Mouse (Mus musculus) midbrain, embryonic 10.5 days (tissue): ENCODE results near the gene Ttc19. TPM values are rescaled to one million over a fixed set of nuclear protein-coding genes. Genes with fewer than 3 reads are reported as not detected.
A peak's percentile ranks its signal among the peaks of the same experiment; 100 is the strongest.

Experiments
- DNase-seq: peaks from one replicate; pipeline ENCODE4 v3.0.0-alpha.2; 2017; ENCODE audit warnings: low spot score
- H3K27ac ChIP-seq: fragments of 300-500 bp; sonication (generic); replicated peaks from 2 replicates; pipeline ENCODE4 v1.5.1; 2016; ENCODE audit warnings: mild to moderate bottlenecking
- H3K27me3 ChIP-seq: fragments of 300-500 bp; sonication (generic); 2 replicates; pipeline ENCODE4 v1.6.1; 2016; ENCODE audit warnings: low read depth, mild to moderate bottlenecking; ENCODE audit not compliant: poor library complexity, severe bottlenecking
- H3K36me3 ChIP-seq: fragments of 300-500 bp; sonication (generic); 2 replicates; pipeline ENCODE4 v1.6.1; 2016; ENCODE audit warnings: mild to moderate bottlenecking, moderate library complexity
- H3K4me1 ChIP-seq: fragments of 300-500 bp; sonication (generic); 2 replicates; pipeline ENCODE4 v1.6.1; 2016
- H3K4me3 ChIP-seq: fragments of 300-500 bp; sonication (generic); 2 replicates; pipeline ENCODE4 v1.5.1; 2016; ENCODE audit warnings: mild to moderate bottlenecking, moderate library complexity
- H3K9me3 ChIP-seq: fragments of 300-500 bp; sonication (generic); replicated peaks from 2 replicates; pipeline ENCODE4 v1.6.1; 2016; ENCODE audit warnings: mild to moderate bottlenecking
- WGBS: fragments of 180-500 bp; shearing (Covaris S2); methylation state at CpG from one replicate; pipeline ENCODE4 v1.1.7; 2016; 5-methylcytosine and 5-hydroxymethylcytosine counted together
- polyA plus RNA-seq: library from polyadenylated mRNA; unstranded; fragments of >200 nt; fragmentation: Nextera tagmentation; extraction: Ambion mirVana; gene quantifications from 2 replicates; pipeline ENCODE4 v1.2.1, GENCODE M21; 2016

Gene Ttc19
- polyA plus RNA-seq: 15.7 and 17.6 TPM in 2 replicates

GRCm38 (mm10) chr11:62280675-62281600, at the start of gene Ttc19, which contains the start of gene Zswim7:
Gene Ttc19 (plus strand): TSS chr11:62281473.
Gene Zswim7 (minus strand): TSS chr11:62281375.
- under 1% methylated on average over 68 of the region's 68 CpGs for WGBS
- peak within 1 kb of the TSS; percentile 90 for H3K4me3 ChIP-seq
- H3K4me1 ChIP-seq: peaks cover 13% of the 10 kb centered on the region
- H3K27me3 ChIP-seq: no peaks in the 10 kb centered on the region
- no peaks in the 10 kb centered on the region for H3K9me3 ChIP-seq
- peak within 1 kb of the TSS; percentile 92 for H3K27ac ChIP-seq
- peak; percentile 94 for DNase-seq
- peaks cover 29% of the 10 kb centered on the region for H3K36me3 ChIP-seq

- Histone ChIP-seq H3K36me3 (no peaks in the 10 kb centered on the region), H3K27me3 (no peaks in the 10 kb centered on the region), H3K4me3 (no peak overlapping the region), H3K27ac (no peak overlapping the region), H3K9me3 (peaks cover 5% of the 10 kb centered on the region), H3K4me1 (no peaks in the 10 kb centered on the region)
- no peak for DNase-seq
- WGBS: 84% methylated on average over 12 of the region's 12 CpGs
Observed at GRCm38 (mm10) chr11:62240631-62241261, 40.5 kb upstream of the Ttc19 start.

- H3K9me3 ChIP-seq: peaks cover 8% of the 10 kb centered on the region
- 94% methylated on average over 8 of the region's 8 CpGs for WGBS
- DNase-seq: no peak
Observed at GRCm38 (mm10) chr11:62243871-62244270, 37.4 kb upstream of the Ttc19 start.

GRCm38 (mm10) chr11:62244471-62244870, 36.8 kb upstream of the Ttc19 start:
- H3K4me3 ChIP-seq: no peak overlapping the region
- H3K36me3 ChIP-seq: no peaks in the 10 kb centered on the region
- no peak overlapping the region for H3K27ac ChIP-seq
- peaks cover 25% of the 10 kb centered on the region for H3K27me3 ChIP-seq
- WGBS: 92% methylated on average over 4 of the region's 4 CpGs
- H3K9me3 ChIP-seq: peaks cover 8% of the 10 kb centered on the region
- DNase-seq: no peak
- peaks cover 12% of the 10 kb centered on the region for H3K4me1 ChIP-seq

More at GRCm38 (mm10) chr11:62243871-62244270, 37.4 kb upstream of the Ttc19 start:
- H3K4me3 ChIP-seq: no peak overlapping the region
- no peak overlapping the region for H3K27ac ChIP-seq
- H3K36me3 ChIP-seq: no peaks in the 10 kb centered on the region
- H3K4me1 ChIP-seq: peaks cover 6% of the 10 kb centered on the region
- H3K27me3 ChIP-seq: peaks cover 19% of the 10 kb centered on the region

- no peak for DNase-seq
- 38% methylated on average over 18 of the region's 18 CpGs for WGBS
- Histone ChIP-seq H3K27ac (peak overlapping the region; percentile 62; the same call in 1 of the 2 replicates), H3K9me3 (peaks cover 8% of the 10 kb centered on the region), H3K27me3 (peaks cover 59% of the 10 kb centered on the region), H3K4me1 (peaks cover 22% of the 10 kb centered on the region), H3K4me3 (peak overlapping the region; percentile 65), H3K36me3 (no peaks in the 10 kb centered on the region)
Observed at GRCm38 (mm10) chr11:62247759-62248400, 33.4 kb upstream of the Ttc19 start.

- Histone ChIP-seq H3K4me1 (peaks cover 22% of the 10 kb centered on the region), H3K4me3 (peak within 1 kb of the TSS; percentile 65), H3K36me3 (no peaks in the 10 kb centered on the region), H3K27me3 (peaks cover 62% of the 10 kb centered on the region), H3K9me3 (peaks cover 8% of the 10 kb centered on the region), H3K27ac (peak within 1 kb of the TSS; percentile 62)
- WGBS: under 1% methylated on average over 69 of the region's 69 CpGs
- DNase-seq: peak; percentile 90
Observed at GRCm38 (mm10) chr11:62248401-62249244, 32.6 kb upstream of the Ttc19 start, which contains the start of gene Adora2b. Gene Adora2b (plus strand): TSS chr11:62248984.

GRCm38 (mm10) chr11:62249266-62250037, 31.8 kb upstream of the Ttc19 start:
- no peak for DNase-seq
- peaks cover 22% of the 10 kb centered on the region for H3K4me1 ChIP-seq
- 4% methylated on average over 35 of the region's 35 CpGs for WGBS
- H3K9me3 ChIP-seq: peaks cover 8% of the 10 kb centered on the region
- H3K4me3 ChIP-seq: peak overlapping the region; percentile 65
- H3K27me3 ChIP-seq: peaks cover 62% of the 10 kb centered on the region
- no peaks in the 10 kb centered on the region for H3K36me3 ChIP-seq
- peak overlapping the region; percentile 62 for H3K27ac ChIP-seq

- Histone ChIP-seq H3K9me3 (no peaks in the 10 kb centered on the region; the same call in 1 of the 2 replicates), H3K27ac (0 out of 2 replicates have a peak overlapping the region, but pooled peaks have one; percentile 1), H3K27me3 (peaks cover 62% of the 10 kb centered on the region), H3K36me3 (no peaks in the 10 kb centered on the region), H3K4me1 (peaks cover 22% of the 10 kb centered on the region), H3K4me3 (no peak overlapping the region)
- no peak for DNase-seq
- WGBS: 76% methylated on average over 11 of the region's 11 CpGs
Observed at GRCm38 (mm10) chr11:62251047-62251446, 30.2 kb upstream of the Ttc19 start.

- peaks cover 44% of the 10 kb centered on the region for H3K27me3 ChIP-seq
- 80% methylated on average over 5 of the region's 5 CpGs for WGBS
- no peaks in the 10 kb centered on the region for H3K36me3 ChIP-seq
- no peaks in the 10 kb centered on the region for H3K9me3 ChIP-seq
- no peak overlapping the region for H3K27ac ChIP-seq
- DNase-seq: no peak
- H3K4me1 ChIP-seq: peaks cover 21% of the 10 kb centered on the region
- no peak overlapping the region for H3K4me3 ChIP-seq
Observed at GRCm38 (mm10) chr11:62253380-62253779, 27.9 kb upstream of the Ttc19 start.

GRCm38 (mm10) chr11:62259214-62259613, 22.1 kb upstream of the Ttc19 start:
- Histone ChIP-seq H3K36me3 (no peaks in the 10 kb centered on the region), H3K4me1 (peaks cover 39% of the 10 kb centered on the region), H3K4me3 (no peak overlapping the region), H3K27ac (0 out of 2 replicates have a peak overlapping the region, but pooled peaks have one; percentile 34), H3K27me3 (peaks cover 10% of the 10 kb centered on the region; the same call in 1 of the 2 replicates), H3K9me3 (no peaks in the 10 kb centered on the region)
- DNase-seq: no peak
- 62% methylated on average over 5 of the region's 5 CpGs for WGBS

- 85% methylated on average over 7 of the region's 7 CpGs for WGBS
- DNase-seq: no peak
- no peaks in the 10 kb centered on the region for H3K36me3 ChIP-seq
- peaks cover 64% of the 10 kb centered on the region for H3K4me1 ChIP-seq
- H3K27me3 ChIP-seq: peaks cover 39% of the 10 kb centered on the region; the same call in 1 of the 2 replicates
- no peak overlapping the region for H3K4me3 ChIP-seq
- H3K9me3 ChIP-seq: no peaks in the 10 kb centered on the region
- H3K27ac ChIP-seq: no peak overlapping the region
Observed at GRCm38 (mm10) chr11:62263599-62263998, 17.7 kb upstream of the Ttc19 start.
